Mouse (Mus musculus) stomach, embryonic 14.5 days (tissue): ENCODE measurements at regions not wholly inside any gene's neighbourhood (a gene's known extent, or its start where the extent isn't known, plus 50 kb on each side); places are given as distances from the start of the nearest gene placed in this dataset.

ENCODE experiments used
- ATAC-seq: fragments of 200-750 bp; cut with Nextera tagmentation; 2 replicates; pipeline ENCODE4 v1.8.0; 2017; ENCODE audit warnings: low read depth, moderate TSS enrichment; ENCODE audit not compliant: insufficient number of reproducible peaks, insufficient read depth, low FRiP score
- H3K27ac ChIP-seq: fragments of 300-500 bp; sonication (generic); 2 replicates; pipeline ENCODE4 v1.5.1; 2014; ENCODE audit warnings: mild to moderate bottlenecking, low read length, moderate library complexity, mixed read lengths
- H3K27me3 ChIP-seq: fragments of 300-500 bp; sonication (generic); 2 replicates; pipeline ENCODE4 v1.6.1; 2014; ENCODE audit warnings: low read length, control low read depth, mixed read lengths; ENCODE audit not compliant: control insufficient read depth, insufficient read depth
- H3K36me3 ChIP-seq: fragments of 300-500 bp; sonication (generic); 2 replicates; pipeline ENCODE4 v1.6.1; 2014; ENCODE audit warnings: mild to moderate bottlenecking, control low read depth, low read length, moderate library complexity, mixed read lengths; ENCODE audit not compliant: control insufficient read depth, insufficient read depth
- H3K4me1 ChIP-seq: fragments of 300-500 bp; sonication (generic); 2 replicates; pipeline ENCODE4 v1.6.1; 2014; ENCODE audit warnings: low read length, control low read depth, mixed read lengths; ENCODE audit not compliant: control insufficient read depth, insufficient read depth
- H3K4me2 ChIP-seq: fragments of 300-500 bp; sonication (generic); replicated peaks from 2 replicates; pipeline ENCODE4 v1.6.1; 2014; ENCODE audit warnings: low read depth, low read length, control low read depth
- H3K4me3 ChIP-seq: fragments of 300-500 bp; sonication (generic); 2 replicates; pipeline ENCODE4 v1.5.1; 2014; ENCODE audit warnings: low read depth, low read length, control low read depth
- H3K9ac ChIP-seq: fragments of 300-500 bp; sonication (generic); replicated peaks from 2 replicates; pipeline ENCODE4 v1.6.1; 2014; ENCODE audit warnings: low read depth, mild to moderate bottlenecking, control low read depth, low read length, moderate library complexity, mixed read lengths
- H3K9me3 ChIP-seq: fragments of 300-500 bp; sonication (generic); 2 replicates; pipeline ENCODE4 v1.6.1; 2016; ENCODE audit warnings: low read depth, low read length, control low read depth; ENCODE audit not compliant: control insufficient read depth
- WGBS: fragments of 180-500 bp; shearing (Covaris S2); extraction: QIAGEN DNeasy Blood & Tissue Kit; methylation state at CpG from one replicate; pipeline ENCODE4 v1.1.7; 2014; 5-methylcytosine and 5-hydroxymethylcytosine counted together

DNA sequence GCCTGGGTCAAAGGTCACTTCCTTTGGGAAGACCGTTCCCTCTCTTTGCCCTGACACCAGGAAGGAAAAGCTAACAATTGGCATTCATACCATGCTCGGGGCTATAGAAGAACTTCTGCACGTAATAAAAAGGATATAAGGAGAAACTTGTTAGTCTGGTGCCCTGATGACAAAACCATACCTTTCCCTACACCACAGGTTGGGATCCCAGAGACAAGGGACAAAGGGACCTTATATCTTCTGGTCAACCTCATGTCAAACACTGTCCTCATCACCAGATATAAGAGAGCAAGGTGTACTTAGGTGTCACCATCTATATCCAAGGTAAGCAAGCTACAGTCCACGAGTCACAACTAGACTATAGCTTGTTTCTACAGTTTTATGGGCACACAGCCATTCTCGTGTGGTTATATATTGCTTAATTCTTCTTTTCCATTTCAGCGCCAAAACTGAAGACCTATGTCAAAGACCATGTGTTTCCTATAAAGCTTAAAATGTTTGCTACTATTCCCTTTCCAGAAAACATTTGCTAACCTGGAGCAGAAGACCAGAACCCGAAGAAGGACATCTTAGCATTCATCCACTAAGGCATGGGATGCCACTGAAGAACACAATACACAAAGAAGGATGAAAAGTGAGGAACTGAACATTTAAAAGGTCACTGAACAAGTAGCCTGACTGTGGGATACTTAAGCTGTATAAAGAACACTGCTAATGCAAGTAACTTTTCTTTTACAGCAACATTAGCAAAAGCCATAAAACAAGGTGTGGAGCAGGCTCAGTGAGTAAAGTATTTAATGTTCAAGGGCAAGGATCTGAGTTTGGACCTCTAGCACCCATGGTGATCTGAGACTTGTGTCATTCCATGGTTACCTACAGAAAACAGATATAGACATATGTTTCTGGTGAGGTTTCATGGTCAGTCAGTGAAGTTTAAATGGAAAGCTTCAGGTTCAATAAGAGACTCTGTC is 437.7 kb upstream of the Cd180 start:
- no peaks in the 10 kb centered on the region for H3K36me3 ChIP-seq
- 82% methylated on average over 7 of the region's 7 CpGs for WGBS
- H3K4me1 ChIP-seq = no peaks in the 10 kb centered on the region
- no peak overlapping the region for H3K4me3 ChIP-seq
- H3K27me3 ChIP-seq = no peaks in the 10 kb centered on the region
- no peaks in the 10 kb centered on the region for H3K9me3 ChIP-seq
- ATAC-seq = no peak
- no peak overlapping the region for H3K4me2 ChIP-seq
- H3K27ac ChIP-seq = no peak overlapping the region
- H3K9ac ChIP-seq = no peak overlapping the region

DNA sequence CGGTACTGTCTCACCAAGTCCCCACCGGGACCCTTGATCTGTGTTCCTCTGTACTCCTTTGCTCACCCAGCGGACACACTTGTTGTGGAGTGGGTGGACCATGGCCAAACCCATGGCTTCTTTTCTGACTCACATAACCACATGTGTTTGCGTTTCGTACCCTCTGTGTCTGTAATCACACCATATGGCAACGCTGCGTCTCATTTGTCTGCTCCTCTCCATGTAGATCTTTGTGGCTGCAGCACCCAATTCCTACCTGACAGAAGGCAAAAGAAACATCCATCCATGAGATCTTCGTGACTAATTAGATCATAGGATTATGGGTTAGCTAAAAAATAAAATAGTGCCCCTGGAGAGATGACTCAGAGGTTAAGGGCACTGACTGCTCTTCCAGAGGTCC is 435.2 kb upstream of the Cd180 start:
- H3K4me1 ChIP-seq = no peaks in the 10 kb centered on the region
- 92% methylated on average over 8 of the region's 8 CpGs for WGBS
- no peak overlapping the region for H3K4me2 ChIP-seq
- no peaks in the 10 kb centered on the region for H3K36me3 ChIP-seq
- no peaks in the 10 kb centered on the region for H3K27me3 ChIP-seq
- H3K4me3 ChIP-seq = no peak overlapping the region
- no peaks in the 10 kb centered on the region for H3K9me3 ChIP-seq
- no peak overlapping the region for H3K9ac ChIP-seq
- ATAC-seq = no peak
- H3K27ac ChIP-seq = no peak overlapping the region

DNA sequence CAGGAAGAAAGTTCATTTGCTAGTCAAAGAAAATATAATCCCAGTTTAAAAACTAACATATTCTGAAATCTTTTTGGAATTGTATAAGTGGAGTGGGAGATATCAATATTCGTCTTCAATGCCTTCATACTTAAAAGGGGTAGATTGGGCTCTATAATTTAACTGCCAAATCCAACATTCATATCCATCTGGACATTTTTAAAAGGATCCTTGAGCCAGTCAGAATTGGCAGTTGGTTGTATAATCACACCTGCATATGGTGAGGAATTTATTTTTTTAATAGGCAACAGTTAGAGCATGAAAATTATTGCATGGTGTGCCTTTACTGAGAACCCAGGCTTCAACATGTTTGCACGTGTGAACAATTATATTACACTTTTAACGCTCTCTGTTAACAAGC is 419.5 kb upstream of the Cd180 start:
- no peaks in the 10 kb centered on the region for H3K27me3 ChIP-seq
- H3K4me1 ChIP-seq = no peaks in the 10 kb centered on the region
- no peak overlapping the region for H3K4me3 ChIP-seq
- no peak overlapping the region for H3K9ac ChIP-seq
- H3K27ac ChIP-seq = no peak overlapping the region
- ATAC-seq = no peak
- H3K36me3 ChIP-seq = no peaks in the 10 kb centered on the region
- H3K4me2 ChIP-seq = no peak overlapping the region
- no peaks in the 10 kb centered on the region for H3K9me3 ChIP-seq
- WGBS = 84% methylated on average over 3 of the region's 3 CpGs

DNA sequence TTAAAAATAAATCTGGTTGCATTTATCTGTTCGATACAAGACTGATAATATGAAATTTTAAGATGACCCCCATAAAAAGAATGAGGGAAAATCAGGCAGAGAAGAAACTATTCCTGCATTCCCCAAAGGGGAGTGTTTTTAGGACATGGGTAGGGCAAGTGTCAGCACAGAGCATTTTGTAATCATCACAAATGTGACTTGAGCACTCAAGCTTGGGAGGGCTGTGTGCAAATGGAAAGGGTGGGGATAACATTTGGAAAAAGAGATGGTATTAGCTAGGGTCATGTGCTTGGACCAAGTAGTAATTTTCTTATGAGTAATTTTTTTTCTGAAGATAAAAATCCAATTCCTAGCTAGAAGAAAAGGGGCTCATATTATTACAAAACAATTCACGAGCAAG is 418.1 kb upstream of the Cd180 start:
- no peak for ATAC-seq
- Histone ChIP-seq H3K9me3 (no peaks in the 10 kb centered on the region), H3K9ac (no peak overlapping the region), H3K27me3 (no peaks in the 10 kb centered on the region), H3K4me1 (no peaks in the 10 kb centered on the region), H3K36me3 (no peaks in the 10 kb centered on the region), H3K4me2 (no peak overlapping the region), H3K4me3 (no peak overlapping the region), H3K27ac (no peak overlapping the region)
- WGBS = 70% methylated on average over 2 of the region's 2 CpGs

DNA sequence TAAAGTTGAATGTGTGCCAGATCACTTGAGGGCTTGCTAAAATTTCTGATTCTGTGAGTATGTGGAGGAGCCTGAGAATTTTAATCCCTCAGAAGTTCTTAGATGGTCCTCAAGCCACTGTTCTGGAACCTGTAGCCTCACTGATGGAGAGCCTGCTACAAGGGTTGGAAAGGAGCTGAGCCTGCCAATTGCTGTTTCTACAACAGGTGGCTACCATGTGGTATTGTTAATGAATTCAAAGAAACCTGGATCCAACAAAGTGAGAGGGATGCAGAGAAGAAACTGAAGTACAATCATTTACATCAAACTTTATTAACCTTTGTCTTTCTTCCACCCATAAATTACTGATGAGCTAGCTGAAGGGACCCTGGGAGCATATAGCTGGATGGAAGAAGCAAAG is 416.5 kb upstream of the Cd180 start:
- Histone ChIP-seq H3K4me1 (no peaks in the 10 kb centered on the region), H3K27me3 (no peaks in the 10 kb centered on the region), H3K4me3 (no peak overlapping the region), H3K4me2 (no peak overlapping the region), H3K36me3 (no peaks in the 10 kb centered on the region), H3K27ac (no peak overlapping the region), H3K9me3 (no peaks in the 10 kb centered on the region), H3K9ac (no peak overlapping the region)
- ATAC-seq = no peak

DNA sequence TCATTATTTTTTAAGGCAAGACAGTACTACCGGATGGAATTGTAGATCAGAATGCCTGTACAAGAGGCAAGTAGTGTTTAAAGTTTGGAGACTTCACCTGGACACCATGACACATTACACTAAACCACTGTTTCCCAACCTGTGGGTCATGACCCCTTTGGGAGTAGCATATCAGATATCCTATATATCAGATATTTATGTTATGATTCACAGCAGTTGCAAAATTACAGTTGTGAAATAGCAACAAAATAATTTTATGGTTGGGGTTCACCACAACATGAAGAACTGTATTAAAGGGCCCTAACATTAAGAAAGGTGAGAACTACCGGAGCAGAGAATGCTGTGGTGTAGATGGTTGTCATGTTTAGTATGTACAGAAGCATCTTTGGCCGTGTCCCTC is 413.2 kb upstream of the Cd180 start:
- Histone ChIP-seq H3K9ac (no peak overlapping the region), H3K27ac (no peak overlapping the region), H3K9me3 (no peaks in the 10 kb centered on the region), H3K4me3 (no peak overlapping the region), H3K36me3 (no peaks in the 10 kb centered on the region), H3K4me2 (no peak overlapping the region), H3K4me1 (no peaks in the 10 kb centered on the region), H3K27me3 (no peaks in the 10 kb centered on the region)
- ATAC-seq = no peak
- WGBS = 90% methylated on average over 3 of the region's 3 CpGs

DNA sequence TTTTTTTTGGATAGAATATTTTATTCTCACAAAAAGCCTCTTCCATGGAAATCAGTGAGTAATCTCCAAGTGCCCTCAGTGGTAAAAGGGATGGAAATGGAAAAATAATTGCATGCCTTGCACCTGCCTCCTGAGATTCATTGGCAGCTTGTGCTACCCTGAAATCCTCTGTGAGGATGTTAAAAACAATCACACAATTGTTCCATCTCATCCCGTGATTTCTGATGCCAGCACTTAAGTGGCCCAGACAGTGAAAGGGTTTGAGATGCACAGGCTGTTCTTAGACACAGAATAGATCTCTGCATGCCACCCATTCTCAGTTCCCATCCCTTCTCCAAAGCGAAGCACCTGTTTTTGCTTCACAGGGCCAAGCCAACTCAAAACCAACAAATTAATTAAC is 398.9 kb upstream of the Cd180 start:
- Histone ChIP-seq H3K4me3 (no peak overlapping the region), H3K27ac (no peak overlapping the region), H3K27me3 (no peaks in the 10 kb centered on the region), H3K4me1 (no peaks in the 10 kb centered on the region), H3K36me3 (no peaks in the 10 kb centered on the region), H3K4me2 (no peak overlapping the region), H3K9me3 (no peaks in the 10 kb centered on the region), H3K9ac (no peak overlapping the region)
- ATAC-seq = no peak
- WGBS = 75% methylated on average over 2 of the region's 2 CpGs

DNA sequence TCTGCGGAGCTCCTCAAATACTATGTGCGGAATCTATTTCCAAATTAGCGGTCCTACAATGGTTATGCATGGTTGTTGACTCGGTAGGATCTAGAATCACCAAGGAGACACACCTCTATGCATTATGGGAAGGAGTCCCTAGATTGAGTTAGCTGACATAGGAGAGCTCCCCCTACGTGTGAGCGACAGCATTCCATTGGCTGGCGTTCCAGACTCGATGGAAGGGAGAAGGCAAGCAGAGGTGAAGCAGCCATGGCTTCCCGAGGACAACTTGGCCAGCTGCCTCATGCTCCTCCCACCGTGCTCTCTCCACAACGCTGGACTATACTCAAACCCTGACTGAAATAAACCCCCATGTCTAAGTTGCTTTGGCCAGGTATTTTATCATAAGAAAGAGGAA is 398.3 kb upstream of the Cd180 start:
- Histone ChIP-seq H3K4me2 (no peak overlapping the region), H3K4me3 (no peak overlapping the region), H3K4me1 (no peaks in the 10 kb centered on the region), H3K9ac (no peak overlapping the region), H3K36me3 (no peaks in the 10 kb centered on the region), H3K27ac (no peak overlapping the region), H3K9me3 (no peaks in the 10 kb centered on the region), H3K27me3 (no peaks in the 10 kb centered on the region)
- WGBS = 84% methylated on average over 11 of the region's 11 CpGs
- no peak for ATAC-seq

DNA sequence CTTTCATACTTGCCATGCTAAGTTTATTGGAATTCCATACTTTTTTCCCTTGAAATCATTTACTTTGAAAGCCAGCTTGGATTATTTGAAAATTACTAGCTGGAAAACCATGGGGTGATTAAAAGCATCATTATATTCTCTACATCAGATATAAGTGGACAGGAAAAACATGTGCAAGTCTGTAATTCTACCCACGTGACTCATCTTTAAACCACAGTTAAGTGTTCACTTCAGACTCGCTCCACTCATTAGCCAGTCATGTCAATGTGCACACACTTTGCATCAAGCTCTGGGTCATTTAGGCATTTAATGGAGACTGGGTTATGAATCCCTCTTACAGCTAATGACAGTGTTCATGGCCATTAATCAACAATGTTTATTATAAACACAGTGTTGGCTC is 385.4 kb upstream of the Cd180 start:
- ATAC-seq = no peak
- H3K36me3 ChIP-seq = no peaks in the 10 kb centered on the region
- H3K27ac ChIP-seq = no peak overlapping the region
- no peaks in the 10 kb centered on the region for H3K9me3 ChIP-seq
- H3K27me3 ChIP-seq = no peaks in the 10 kb centered on the region
- no peak overlapping the region for H3K4me3 ChIP-seq
- H3K9ac ChIP-seq = no peak overlapping the region
- H3K4me2 ChIP-seq = no peak overlapping the region
- 0 out of 2 replicates have a peak, but pooled peaks cover 5% of the 10 kb centered on the region for H3K4me1 ChIP-seq
- WGBS = 39% methylated on average over 2 of the region's 2 CpGs
